Mouse (Mus musculus): ENCODE results near the gene Plekha5.

GRCm38 (mm10) chr6:140481701-140482460 lies 58.0 kb downstream of the Plekha5 start:
- no peak for TF ChIP-seq POLR2A (IDR thresholded peaks at IDR 0.05; ENCODE audit: extremely low read depth, insufficient read depth, low read length)
- no peak for TF ChIP-seq CTCF (IDR thresholded peaks at IDR 0.05; ENCODE audit: low read depth, low read length)

All from liver, adult 2 months (tissue).